Mouse (Mus musculus): ENCODE measurements around the gene Macrod1. TPM values are rescaled to one million over a fixed set of nuclear protein-coding genes. Genes with fewer than 3 reads are reported as not detected.

Gene Macrod1
- polyA plus RNA-seq, 1 experiment from 2014 or later: 8.3 TPM

DNA sequence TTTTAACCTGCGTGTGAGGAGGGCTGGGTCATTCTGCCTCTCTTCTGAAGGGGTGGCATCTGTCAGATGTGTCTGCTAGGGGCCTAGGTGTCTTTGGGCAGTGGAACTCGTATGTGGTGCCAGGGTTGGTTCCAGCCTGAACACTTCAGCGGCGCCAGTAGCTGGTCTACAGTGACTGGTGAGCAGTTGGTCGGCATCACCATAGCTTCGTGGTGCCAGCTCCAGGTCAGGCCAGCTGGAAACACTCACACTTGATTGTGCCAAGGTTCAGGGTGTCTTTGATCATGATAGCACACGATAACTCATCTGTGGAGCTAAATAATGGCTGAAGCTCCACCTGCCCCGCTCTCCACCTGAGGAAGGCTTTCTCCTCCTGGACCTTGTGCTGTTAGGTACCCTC, 6.3 kb downstream of the Macrod1 start:
- 90% methylated on average over 8 of the region's 8 CpGs for whole genome bisulfite sequencing
- no peak for ATAC-seq (ENCODE audit: insufficient number of reproducible peaks, insufficient read depth, low FRiP score, low read depth)
- no peak overlapping the region for H3K27ac ChIP-seq (ENCODE audit: low read length)
- no peak overlapping the region for H3K4me2 ChIP-seq (replicated peaks; ENCODE audit: low read depth, low read length)
- no peaks in the 10 kb centered on the region for H3K36me3 ChIP-seq (ENCODE audit: control insufficient read depth, insufficient read depth, low read length)
- peaks cover 21% of the 10 kb centered on the region for H3K4me1 ChIP-seq (ENCODE audit: control insufficient read depth, insufficient read depth, low read length)
- no peaks in the 10 kb centered on the region for H3K27me3 ChIP-seq (ENCODE audit: control insufficient read depth, insufficient read depth, low read length)
- H3K9ac ChIP-seq (replicated peaks; ENCODE audit: low read depth, low read length): no peak overlapping the region
- no peak overlapping the region for H3K4me3 ChIP-seq (ENCODE audit: low read depth, low read length)
- no peaks in the 10 kb centered on the region for H3K9me3 ChIP-seq (ENCODE audit: control insufficient read depth, low read depth, low read length)

DNA sequence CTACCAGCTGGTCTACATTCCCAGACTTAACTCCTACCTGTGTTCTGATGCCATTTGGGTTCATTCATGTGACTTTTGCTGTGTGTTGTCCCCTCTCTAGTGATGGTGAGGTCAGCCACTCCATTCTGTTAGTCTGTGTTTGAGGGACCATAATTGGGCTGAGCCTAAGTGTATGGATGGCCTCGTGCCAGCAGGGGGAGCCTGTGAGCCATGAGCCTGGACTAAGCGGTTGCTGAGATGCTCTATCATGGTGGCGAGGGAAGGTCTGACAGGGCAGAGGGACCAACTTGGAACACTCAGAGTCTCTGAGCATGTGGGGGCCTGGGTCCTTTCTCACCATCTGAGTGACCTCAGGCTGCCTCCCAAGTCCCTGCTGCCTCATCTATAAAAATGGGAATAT, 8.0 kb downstream of the Macrod1 start:
- ATAC-seq (ENCODE audit: insufficient number of reproducible peaks, insufficient read depth, low FRiP score, low read depth): peak; percentile 64; the same call in 1 of the 2 replicates
- H3K4me3 ChIP-seq (ENCODE audit: low read depth, low read length): no peak overlapping the region
- no peak overlapping the region for H3K4me2 ChIP-seq (replicated peaks; ENCODE audit: low read depth, low read length)
- H3K4me1 ChIP-seq (ENCODE audit: control insufficient read depth, insufficient read depth, low read length): peaks cover 34% of the 10 kb centered on the region
- H3K9ac ChIP-seq (replicated peaks; ENCODE audit: low read depth, low read length): no peak overlapping the region
- 4% methylated on average over 3 of the region's 3 CpGs for WGBS
- no peaks in the 10 kb centered on the region for H3K27me3 ChIP-seq (ENCODE audit: control insufficient read depth, insufficient read depth, low read length)
- no peaks in the 10 kb centered on the region for H3K9me3 ChIP-seq (ENCODE audit: control insufficient read depth, low read depth, low read length)
- no peaks in the 10 kb centered on the region for H3K36me3 ChIP-seq (ENCODE audit: control insufficient read depth, insufficient read depth, low read length)
- no peak overlapping the region for H3K27ac ChIP-seq (ENCODE audit: low read length)

DNA sequence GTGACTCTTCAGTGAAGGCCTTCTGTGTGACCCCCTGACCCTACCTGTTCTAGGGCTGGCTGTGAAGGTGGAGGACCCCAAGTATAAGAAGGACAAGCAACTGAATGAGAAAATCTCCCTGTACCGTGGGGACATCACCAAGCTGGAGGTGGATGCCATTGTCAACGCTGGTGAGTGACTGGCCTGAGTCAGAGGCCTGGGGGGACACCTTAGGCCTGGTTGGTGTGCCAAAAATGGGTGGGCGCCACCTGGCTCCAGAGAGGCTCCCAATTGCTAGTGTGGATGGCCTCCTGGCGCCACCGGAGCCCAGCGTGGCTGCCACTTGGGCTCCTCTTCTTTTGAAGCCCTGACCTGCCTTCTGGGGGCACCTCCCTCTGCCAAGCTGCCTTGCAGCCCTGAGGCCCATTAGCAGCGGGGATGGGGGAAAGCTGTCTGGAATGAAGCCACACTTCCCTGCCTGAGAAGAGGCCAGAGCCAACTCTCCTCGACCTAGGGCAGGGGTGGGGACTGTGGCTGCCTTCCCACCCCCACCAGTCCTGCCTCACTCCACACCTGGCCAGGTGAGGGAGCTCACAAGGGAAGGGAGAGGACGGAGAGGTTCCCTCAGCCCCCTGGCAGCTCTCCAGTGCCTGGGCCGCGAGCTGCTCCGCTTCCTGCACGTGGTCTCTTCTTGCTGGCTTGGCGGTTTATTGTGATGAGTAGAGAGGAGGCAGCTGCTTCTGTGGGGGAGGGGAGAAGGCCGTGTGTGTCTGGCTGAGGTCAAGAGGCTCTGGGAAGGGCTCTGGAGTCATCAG, 9.6 kb downstream of the Macrod1 start:
- H3K27me3 ChIP-seq (ENCODE audit: control insufficient read depth, insufficient read depth, low read length): no peaks in the 10 kb centered on the region
- no peaks in the 10 kb centered on the region for H3K36me3 ChIP-seq (ENCODE audit: control insufficient read depth, insufficient read depth, low read length)
- no peak overlapping the region for H3K9ac ChIP-seq (replicated peaks; ENCODE audit: low read depth, low read length)
- H3K27ac ChIP-seq (ENCODE audit: low read length): 0 out of 2 replicates have a peak overlapping the region, but pooled peaks have one; percentile 6
- peaks cover 46% of the 10 kb centered on the region for H3K4me1 ChIP-seq (ENCODE audit: control insufficient read depth, insufficient read depth, low read length)
- H3K4me2 ChIP-seq (replicated peaks; ENCODE audit: low read depth, low read length): no peak overlapping the region
- ATAC-seq (ENCODE audit: insufficient number of reproducible peaks, insufficient read depth, low FRiP score, low read depth): no peak
- H3K9me3 ChIP-seq (ENCODE audit: control insufficient read depth, low read depth, low read length): no peaks in the 10 kb centered on the region
- H3K4me3 ChIP-seq (ENCODE audit: low read depth, low read length): no peak overlapping the region
- WGBS: 32% methylated on average over 15 of the region's 15 CpGs

DNA sequence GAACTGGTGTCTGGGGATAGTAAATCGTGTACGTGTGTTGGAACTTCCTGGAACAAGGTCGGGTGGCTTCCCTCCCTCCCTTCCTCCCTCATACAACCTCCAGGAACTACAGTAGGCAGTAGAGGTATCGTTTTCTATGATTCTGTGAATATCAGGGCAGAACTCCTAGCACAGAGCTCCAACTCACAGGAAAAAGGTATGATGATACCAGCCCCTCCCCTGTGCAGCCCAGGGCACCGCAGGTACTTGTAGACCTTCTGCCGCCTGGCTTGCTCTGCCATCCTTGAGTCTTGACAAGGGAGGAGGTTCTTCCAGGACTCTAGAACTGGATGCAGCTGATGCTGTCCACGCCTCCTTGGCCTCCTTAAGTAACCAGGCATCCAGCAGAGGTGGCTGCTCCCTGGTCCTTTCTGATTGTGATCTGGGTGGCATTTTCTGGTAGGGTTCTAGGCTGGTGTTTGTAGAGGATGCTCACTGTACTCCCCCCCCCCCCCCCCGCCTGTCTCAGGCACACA, 10.3 kb downstream of the Macrod1 start:
- H3K27me3 ChIP-seq (ENCODE audit: control insufficient read depth, insufficient read depth, low read length): no peaks in the 10 kb centered on the region
- no peaks in the 10 kb centered on the region for H3K36me3 ChIP-seq (ENCODE audit: control insufficient read depth, insufficient read depth, low read length)
- H3K4me3 ChIP-seq (ENCODE audit: low read depth, low read length): no peak overlapping the region
- no peak overlapping the region for H3K9ac ChIP-seq (replicated peaks; ENCODE audit: low read depth, low read length)
- WGBS: 34% methylated on average over 7 of the region's 8 CpGs
- H3K27ac ChIP-seq (ENCODE audit: low read length): no peak overlapping the region
- H3K4me1 ChIP-seq (ENCODE audit: control insufficient read depth, insufficient read depth, low read length): peaks cover 46% of the 10 kb centered on the region
- no peak for ATAC-seq (ENCODE audit: insufficient number of reproducible peaks, insufficient read depth, low FRiP score, low read depth)
- H3K4me2 ChIP-seq (replicated peaks; ENCODE audit: low read depth, low read length): no peak overlapping the region
- no peaks in the 10 kb centered on the region for H3K9me3 ChIP-seq (ENCODE audit: control insufficient read depth, low read depth, low read length)

DNA sequence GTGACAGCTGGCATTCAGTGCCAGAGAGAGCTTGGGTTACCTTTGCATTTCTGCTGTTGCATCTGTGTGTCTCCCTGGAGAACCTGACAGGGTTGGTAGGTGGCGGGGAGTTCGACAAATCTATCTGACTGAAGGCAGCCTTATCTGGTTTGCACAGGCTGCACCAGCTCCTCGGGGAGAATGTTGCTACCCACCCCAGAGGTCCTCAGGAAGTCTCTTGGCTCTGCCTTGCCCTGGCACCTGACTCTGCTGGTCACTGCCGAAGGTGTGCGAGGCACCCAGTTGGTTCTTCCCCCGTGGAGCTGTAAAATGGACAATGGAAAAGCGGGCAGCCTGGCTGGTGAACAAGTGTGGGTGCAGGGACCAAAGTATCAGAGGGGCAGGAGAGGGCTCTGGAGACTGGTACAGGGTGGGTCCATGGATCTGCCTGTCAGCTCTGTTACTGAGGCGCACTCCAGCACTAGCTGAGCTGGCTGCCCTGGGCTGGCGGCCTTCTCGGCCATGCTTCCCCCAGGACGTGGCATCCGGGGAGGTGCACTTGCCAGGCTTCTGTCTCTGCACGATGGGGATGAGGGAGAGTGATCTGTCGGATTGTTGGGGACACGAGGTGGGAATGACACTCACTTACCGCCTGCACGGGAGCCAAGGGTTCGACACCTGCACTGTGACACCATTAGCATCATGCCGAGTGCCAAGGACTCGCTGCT, 10.9 kb downstream of the Macrod1 start:
- 45% methylated on average over 20 of the region's 20 CpGs for WGBS
- Histone ChIP-seq H3K36me3 (ENCODE audit: control insufficient read depth, insufficient read depth, low read length) (no peaks in the 10 kb centered on the region), H3K27ac (ENCODE audit: low read length) (no peak overlapping the region), H3K9me3 (ENCODE audit: control insufficient read depth, low read depth, low read length) (no peaks in the 10 kb centered on the region), H3K4me2 (replicated peaks; ENCODE audit: low read depth, low read length) (no peak overlapping the region), H3K27me3 (ENCODE audit: control insufficient read depth, insufficient read depth, low read length) (no peaks in the 10 kb centered on the region), H3K4me3 (ENCODE audit: low read depth, low read length) (no peak overlapping the region), H3K4me1 (ENCODE audit: control insufficient read depth, insufficient read depth, low read length) (peaks cover 46% of the 10 kb centered on the region), H3K9ac (replicated peaks; ENCODE audit: low read depth, low read length) (no peak overlapping the region)
- no peak for ATAC-seq (ENCODE audit: insufficient number of reproducible peaks, insufficient read depth, low FRiP score, low read depth)

DNA sequence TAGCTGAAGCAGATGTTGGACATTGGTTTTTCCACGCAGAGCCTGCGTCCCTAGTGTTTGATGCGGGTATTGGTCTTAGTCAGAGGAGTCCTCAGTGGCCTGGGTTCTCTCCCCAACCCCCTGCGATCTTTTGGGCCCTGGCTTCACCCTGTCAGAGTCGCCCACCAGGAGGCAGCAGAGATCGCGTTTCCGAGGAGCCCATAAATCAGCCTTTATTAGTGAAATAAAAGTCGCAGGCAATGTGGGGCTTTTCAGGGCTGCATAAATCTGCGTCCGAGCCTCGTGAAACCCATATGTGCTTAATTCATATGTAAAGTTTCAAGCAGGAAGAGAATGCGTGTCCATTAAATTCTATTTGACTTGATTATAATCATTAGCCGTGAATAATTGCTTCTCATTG, 11.5 kb downstream of the Macrod1 start:
- Histone ChIP-seq H3K27ac (ENCODE audit: low read length) (no peak overlapping the region), H3K27me3 (ENCODE audit: control insufficient read depth, insufficient read depth, low read length) (no peaks in the 10 kb centered on the region)
- ATAC-seq (ENCODE audit: insufficient number of reproducible peaks, insufficient read depth, low FRiP score, low read depth): no peak

DNA sequence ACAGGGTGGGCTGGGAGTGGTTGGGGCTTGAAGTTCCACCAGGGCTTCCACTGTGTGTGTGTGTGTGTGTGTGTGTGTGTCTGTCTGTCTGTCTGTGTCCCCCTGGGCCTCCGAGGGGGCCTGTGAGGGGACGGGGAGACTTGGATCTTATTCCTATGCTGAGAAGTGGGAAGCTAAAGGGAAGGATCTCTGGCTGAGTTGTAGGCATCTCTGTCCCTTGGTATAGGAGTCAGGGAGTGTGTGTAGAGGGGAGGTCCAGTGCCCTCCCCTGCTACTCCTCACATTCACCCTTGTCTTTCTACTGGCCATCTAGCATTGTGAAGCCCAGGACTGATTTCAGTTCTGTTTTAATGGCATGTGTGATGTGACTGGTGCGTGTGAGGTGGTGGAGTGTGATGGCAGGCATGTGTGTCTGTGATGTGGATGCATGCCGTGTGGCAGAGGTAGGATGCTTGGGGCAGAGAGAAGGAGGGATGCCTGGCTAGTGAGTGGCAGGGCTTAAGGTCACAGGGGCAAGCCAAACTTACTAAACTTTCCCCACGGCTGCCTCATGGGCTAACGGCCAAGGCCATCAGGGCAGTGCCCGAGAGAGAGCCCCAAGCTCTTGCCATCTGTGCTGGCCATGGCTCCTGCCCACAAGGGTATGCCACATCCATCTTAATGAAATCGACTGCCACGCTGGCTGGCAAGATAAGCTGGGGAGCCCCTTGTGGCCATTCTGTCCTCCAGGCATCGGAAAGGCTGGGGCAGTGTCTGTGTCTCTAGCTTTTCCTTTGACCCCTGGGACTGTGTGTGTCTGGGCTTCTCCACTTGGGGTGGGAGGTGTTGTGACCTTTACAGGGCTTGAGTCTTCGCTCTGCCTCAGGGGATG, 12.3 kb downstream of the Macrod1 start:
- Histone ChIP-seq H3K9ac (replicated peaks; ENCODE audit: low read depth, low read length) (no peak overlapping the region), H3K36me3 (ENCODE audit: control insufficient read depth, insufficient read depth, low read length) (no peaks in the 10 kb centered on the region), H3K27me3 (ENCODE audit: control insufficient read depth, insufficient read depth, low read length) (no peaks in the 10 kb centered on the region), H3K4me2 (replicated peaks; ENCODE audit: low read depth, low read length) (peak overlapping the region; percentile 1; the same call in 1 of the 2 replicates), H3K4me3 (ENCODE audit: low read depth, low read length) (no peak overlapping the region), H3K9me3 (ENCODE audit: control insufficient read depth, low read depth, low read length) (no peaks in the 10 kb centered on the region), H3K27ac (ENCODE audit: low read length) (no peak overlapping the region), H3K4me1 (ENCODE audit: control insufficient read depth, insufficient read depth, low read length) (peaks cover 46% of the 10 kb centered on the region)
- 62% methylated on average over 11 of the region's 11 CpGs for WGBS
- ATAC-seq (ENCODE audit: insufficient number of reproducible peaks, insufficient read depth, low FRiP score, low read depth): no peak

More for the DNA sequence above, 11.5 kb downstream of the Macrod1 start:
- Histone ChIP-seq H3K4me1 (ENCODE audit: control insufficient read depth, insufficient read depth, low read length) (peaks cover 46% of the 10 kb centered on the region), H3K4me2 (replicated peaks; ENCODE audit: low read depth, low read length) (peak overlapping the region; percentile 1; the same call in 1 of the 2 replicates), H3K4me3 (ENCODE audit: low read depth, low read length) (no peak overlapping the region), H3K36me3 (ENCODE audit: control insufficient read depth, insufficient read depth, low read length) (no peaks in the 10 kb centered on the region), H3K9ac (replicated peaks; ENCODE audit: low read depth, low read length) (no peak overlapping the region), H3K9me3 (ENCODE audit: control insufficient read depth, low read depth, low read length) (no peaks in the 10 kb centered on the region)
- 5% methylated on average over 14 of the region's 14 CpGs for WGBS
